Mouse (Mus musculus) stomach, embryonic 14.5 days (tissue): ENCODE results near the gene Hoxa6. TPM values are rescaled to one million over a fixed set of nuclear protein-coding genes. Genes with fewer than 3 reads are reported as not detected.

Source experiments
- ATAC-seq: fragments of 200-750 bp; cut with Nextera tagmentation; 2 replicates; pipeline ENCODE4 v1.8.0; 2017; ENCODE audit warnings: low read depth, moderate TSS enrichment; ENCODE audit not compliant: insufficient number of reproducible peaks, insufficient read depth, low FRiP score
- H3K27ac ChIP-seq: fragments of 300-500 bp; sonication (generic); 2 replicates; pipeline ENCODE4 v1.5.1; 2014; ENCODE audit warnings: mild to moderate bottlenecking, low read length, moderate library complexity, mixed read lengths
- H3K27me3 ChIP-seq: fragments of 300-500 bp; sonication (generic); 2 replicates; pipeline ENCODE4 v1.6.1; 2014; ENCODE audit warnings: low read length, control low read depth, mixed read lengths; ENCODE audit not compliant: control insufficient read depth, insufficient read depth
- H3K36me3 ChIP-seq: fragments of 300-500 bp; sonication (generic); 2 replicates; pipeline ENCODE4 v1.6.1; 2014; ENCODE audit warnings: mild to moderate bottlenecking, control low read depth, low read length, moderate library complexity, mixed read lengths; ENCODE audit not compliant: control insufficient read depth, insufficient read depth
- H3K4me1 ChIP-seq: fragments of 300-500 bp; sonication (generic); 2 replicates; pipeline ENCODE4 v1.6.1; 2014; ENCODE audit warnings: low read length, control low read depth, mixed read lengths; ENCODE audit not compliant: control insufficient read depth, insufficient read depth
- H3K4me2 ChIP-seq: fragments of 300-500 bp; sonication (generic); replicated peaks from 2 replicates; pipeline ENCODE4 v1.6.1; 2014; ENCODE audit warnings: low read depth, low read length, control low read depth
- H3K4me3 ChIP-seq: fragments of 300-500 bp; sonication (generic); 2 replicates; pipeline ENCODE4 v1.5.1; 2014; ENCODE audit warnings: low read depth, low read length, control low read depth
- H3K9ac ChIP-seq: fragments of 300-500 bp; sonication (generic); replicated peaks from 2 replicates; pipeline ENCODE4 v1.6.1; 2014; ENCODE audit warnings: low read depth, mild to moderate bottlenecking, control low read depth, low read length, moderate library complexity, mixed read lengths
- H3K9me3 ChIP-seq: fragments of 300-500 bp; sonication (generic); 2 replicates; pipeline ENCODE4 v1.6.1; 2016; ENCODE audit warnings: low read depth, low read length, control low read depth; ENCODE audit not compliant: control insufficient read depth
- WGBS: fragments of 180-500 bp; shearing (Covaris S2); extraction: QIAGEN DNeasy Blood & Tissue Kit; methylation state at CpG from one replicate; pipeline ENCODE4 v1.1.7; 2014; 5-methylcytosine and 5-hydroxymethylcytosine counted together
- polyA plus RNA-seq: library from polyadenylated mRNA; unstranded; fragments of >200 nt; fragmentation: Nextera tagmentation; extraction: Ambion mirVana; gene quantifications from 2 replicates; pipeline ENCODE4 v1.2.1, GENCODE M21; 2014

The Hoxa6 gene
- polyA plus RNA-seq, 1 experiment from 2014 or later = 3.4 TPM

GRCm38 (mm10) chr6:52191860-52192550 is 16.5 kb downstream of the Hoxa6 start:
- H3K4me1 ChIP-seq = peaks cover 60% of the 10 kb centered on the region
- no peaks in the 10 kb centered on the region for H3K36me3 ChIP-seq
- ATAC-seq = peak; percentile 74
- whole genome bisulfite sequencing = under 1% methylated on average over 37 of the region's 55 CpGs
- peak overlapping the region; percentile 97 for H3K27ac ChIP-seq
- H3K4me3 ChIP-seq = peak overlapping the region; percentile 47
- H3K9ac ChIP-seq = peak overlapping the region; percentile 74
- H3K9me3 ChIP-seq = no peaks in the 10 kb centered on the region
- peak overlapping the region; percentile 90 for H3K4me2 ChIP-seq
- H3K27me3 ChIP-seq = no peaks in the 10 kb centered on the region

- no peaks in the 10 kb centered on the region for H3K27me3 ChIP-seq
- WGBS = 1% methylated on average over 63 of the region's 102 CpGs
- 0 out of 2 replicates have a peak, but pooled peaks cover 2% of the 10 kb centered on the region for H3K36me3 ChIP-seq
- H3K4me2 ChIP-seq = peak within 1 kb of the TSS; percentile 90
- peak within 1 kb of the TSS; percentile 47 for H3K4me3 ChIP-seq
- H3K9me3 ChIP-seq = no peaks in the 10 kb centered on the region
- H3K9ac ChIP-seq = peak within 1 kb of the TSS; percentile 97
- no peak for ATAC-seq
- peak within 1 kb of the TSS; percentile 98 for H3K27ac ChIP-seq
- peaks cover 58% of the 10 kb centered on the region for H3K4me1 ChIP-seq
Measured at GRCm38 (mm10) chr6:52190906-52191810, 17.4 kb downstream of the Hoxa6 start, which contains the start of gene Hoxa4. Gene Hoxa4, minus strand, starts transcription at chr6:52191753.

GRCm38 (mm10) chr6:52190410-52190809 is 18.1 kb downstream of the Hoxa6 start:
- WGBS = 2% methylated on average over 23 of the region's 23 CpGs
- Histone ChIP-seq H3K27me3 (no peaks in the 10 kb centered on the region), H3K27ac (peak overlapping the region; percentile 98), H3K4me3 (peak overlapping the region; percentile 47), H3K36me3 (0 out of 2 replicates have a peak, but pooled peaks cover 2% of the 10 kb centered on the region), H3K9me3 (no peaks in the 10 kb centered on the region), H3K4me2 (peak overlapping the region; percentile 90), H3K9ac (peak overlapping the region; percentile 97), H3K4me1 (peaks cover 58% of the 10 kb centered on the region)
- ATAC-seq = no peak

- 10% methylated on average over 8 of the region's 8 CpGs for WGBS
- Histone ChIP-seq H3K4me1 (peaks cover 62% of the 10 kb centered on the region), H3K27me3 (no peaks in the 10 kb centered on the region)
Measured at GRCm38 (mm10) chr6:52189909-52190308, 18.6 kb downstream of the Hoxa6 start.

GRCm38 (mm10) chr6:52189172-52189591 is 19.3 kb downstream of the Hoxa6 start:
- ATAC-seq = peak; percentile 44; the same call in 1 of the 2 replicates
- H3K9ac ChIP-seq = peak overlapping the region; percentile 97
- H3K4me3 ChIP-seq = peak overlapping the region; percentile 47
- no peaks in the 10 kb centered on the region for H3K27me3 ChIP-seq
- H3K36me3 ChIP-seq = 0 out of 2 replicates have a peak, but pooled peaks cover 2% of the 10 kb centered on the region
- peaks cover 65% of the 10 kb centered on the region for H3K4me1 ChIP-seq
- WGBS = 14% methylated on average over 5 of the region's 5 CpGs
- H3K4me2 ChIP-seq = peak overlapping the region; percentile 90
- no peaks in the 10 kb centered on the region for H3K9me3 ChIP-seq
- H3K27ac ChIP-seq = peak overlapping the region; percentile 98

More at GRCm38 (mm10) chr6:52189909-52190308, 18.6 kb downstream of the Hoxa6 start:
- Histone ChIP-seq H3K4me2 (peak overlapping the region; percentile 90), H3K36me3 (0 out of 2 replicates have a peak, but pooled peaks cover 2% of the 10 kb centered on the region), H3K9me3 (no peaks in the 10 kb centered on the region), H3K27ac (peak overlapping the region; percentile 98), H3K4me3 (peak overlapping the region; percentile 47), H3K9ac (peak overlapping the region; percentile 97)
- no peak for ATAC-seq

GRCm38 (mm10) chr6:52186500-52186899 is 22.0 kb downstream of the Hoxa6 start:
- Histone ChIP-seq H3K4me2 (no peak overlapping the region), H3K27ac (peak overlapping the region; percentile 11; the same call in 1 of the 2 replicates), H3K4me3 (no peak overlapping the region), H3K9ac (no peak overlapping the region), H3K9me3 (no peaks in the 10 kb centered on the region), H3K36me3 (peaks cover 5% of the 10 kb centered on the region; the same call in 1 of the 2 replicates), H3K4me1 (peaks cover 74% of the 10 kb centered on the region), H3K27me3 (no peaks in the 10 kb centered on the region)
- WGBS = 35% methylated on average over 1 of the region's 1 CpGs
- no peak for ATAC-seq

GRCm38 (mm10) chr6:52185834-52186233 is 22.7 kb downstream of the Hoxa6 start:
- Histone ChIP-seq H3K4me2 (peak overlapping the region; percentile 24), H3K4me3 (no peak overlapping the region), H3K9ac (no peak overlapping the region), H3K27me3 (no peaks in the 10 kb centered on the region), H3K9me3 (no peaks in the 10 kb centered on the region), H3K27ac (peak overlapping the region; percentile 98; the same call in 1 of the 2 replicates), H3K4me1 (peaks cover 81% of the 10 kb centered on the region), H3K36me3 (peaks cover 5% of the 10 kb centered on the region; the same call in 1 of the 2 replicates)
- no peak for ATAC-seq
- WGBS = 29% methylated on average over 3 of the region's 3 CpGs

GRCm38 (mm10) chr6:52185222-52185621 is 23.3 kb downstream of the Hoxa6 start:
- Histone ChIP-seq H3K9ac (no peak overlapping the region), H3K4me1 (peaks cover 86% of the 10 kb centered on the region), H3K4me2 (peak overlapping the region; percentile 24), H3K27ac (peak overlapping the region; percentile 98), H3K27me3 (no peaks in the 10 kb centered on the region), H3K36me3 (peaks cover 5% of the 10 kb centered on the region; the same call in 1 of the 2 replicates), H3K9me3 (no peaks in the 10 kb centered on the region), H3K4me3 (no peak overlapping the region)
- WGBS = 3% methylated on average over 19 of the region's 19 CpGs
- ATAC-seq = no peak
